Mouse (Mus musculus): Measurements from ENCODE around the gene Mrpl22. TPM values are rescaled to one million over a fixed set of nuclear protein-coding genes. Genes with fewer than 3 reads are reported as not detected.
"Not testable (repeated sequence)": the region's sequence is repeated elsewhere in the genome, so short reads cannot be mapped to it uniquely, and the experiment has no call there.

The Mrpl22 gene
- total RNA-seq (2021): 10 to 100 TPM; 39.0 to 41.5 TPM
- long read RNA-seq, experiment 1, transcript Mrpl22-201 (7 exons, 722 nt): major isoform, 63 of 74 reads
- long read RNA-seq, experiment 1, partial matches to known transcripts: 5 of 74 reads
- long read RNA-seq, experiment 1, other reads (novel, unspliced or antisense): 6 of 74 reads
- long read RNA-seq, experiment 2, transcript Mrpl22-201 (7 exons, 722 nt): major isoform, 42 of 54 reads
- long read RNA-seq, experiment 2, partial matches to known transcripts: 4 of 54 reads
- long read RNA-seq, experiment 2, other reads (novel, unspliced or antisense): 8 of 54 reads

DNA sequence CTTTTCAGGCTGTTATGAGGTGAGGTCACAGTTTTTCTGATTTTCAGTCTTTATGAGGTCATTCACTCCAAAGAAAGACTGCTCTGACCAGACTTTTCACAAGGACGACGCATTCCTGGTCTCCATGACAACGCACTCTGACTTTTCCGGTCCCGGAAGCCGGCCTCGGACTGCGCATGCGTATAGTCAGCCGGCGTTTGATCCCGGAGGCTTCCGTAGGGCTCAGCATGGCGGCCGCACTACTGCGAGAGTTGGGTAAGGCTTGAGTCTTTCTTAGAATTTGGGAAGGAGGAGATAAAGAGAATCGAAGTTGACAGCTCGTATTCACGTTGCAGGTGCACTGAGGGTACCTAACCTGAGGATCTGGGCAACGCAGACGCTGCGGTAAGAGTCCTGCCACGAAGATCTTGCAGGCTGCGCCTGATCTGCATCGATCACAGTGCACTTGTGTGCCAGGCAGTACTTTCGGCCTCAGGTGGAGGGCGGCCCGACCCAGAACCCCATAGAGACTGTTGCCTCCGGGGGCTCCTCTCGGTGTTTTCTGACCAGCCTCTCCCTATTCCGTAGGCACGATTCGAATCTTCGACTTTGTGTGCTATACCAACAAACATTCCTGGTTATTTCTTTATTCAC, at the start of gene Mrpl22:
Gene Mrpl22 (plus strand): TSS at position 203 of the 633 bp plus-strand sequence.
- peak; percentile 89 for DNase-seq

DNA sequence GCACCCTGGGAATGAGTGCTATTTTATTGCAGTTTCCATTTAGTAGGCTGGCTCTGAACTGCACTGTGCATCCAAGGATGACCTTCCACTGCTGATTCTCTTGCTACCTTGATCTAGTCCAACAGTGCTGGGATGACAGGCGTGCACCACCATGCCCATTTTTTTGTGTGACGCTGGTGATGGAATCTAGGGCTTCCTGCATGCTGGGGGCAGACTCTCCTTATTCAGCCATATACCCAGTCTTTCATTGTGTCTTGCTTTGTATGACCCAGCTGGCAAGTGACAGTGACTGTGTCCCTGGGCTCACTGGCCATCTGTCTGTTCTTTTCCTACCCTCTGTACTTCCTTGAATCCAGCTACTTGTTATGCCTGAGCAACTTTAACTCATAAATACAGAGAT, 47.8 kb upstream of the Mrpl22 start:
- no peak for DNase-seq

DNA sequence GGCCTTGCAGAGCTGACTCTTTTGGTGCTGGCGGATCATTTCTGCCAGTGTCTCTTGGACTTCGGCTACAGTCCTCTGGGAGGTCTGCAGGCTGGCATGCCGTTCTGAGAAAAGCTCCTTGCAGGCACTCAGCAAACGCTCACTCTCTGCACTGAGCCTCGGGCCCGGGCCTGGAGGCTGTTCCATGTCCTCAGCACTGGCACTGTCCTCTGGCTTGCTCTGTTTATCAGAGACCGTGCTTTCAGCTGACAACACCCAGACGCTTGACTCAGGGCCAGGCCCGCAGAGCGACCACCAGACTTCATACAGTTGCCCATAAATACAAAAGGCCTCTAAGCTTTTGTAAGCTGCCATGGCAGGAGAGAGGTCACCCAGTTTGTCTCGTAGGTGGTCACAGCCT, 46.4 kb upstream of the Mrpl22 start:
- DNase-seq: no peak

DNA sequence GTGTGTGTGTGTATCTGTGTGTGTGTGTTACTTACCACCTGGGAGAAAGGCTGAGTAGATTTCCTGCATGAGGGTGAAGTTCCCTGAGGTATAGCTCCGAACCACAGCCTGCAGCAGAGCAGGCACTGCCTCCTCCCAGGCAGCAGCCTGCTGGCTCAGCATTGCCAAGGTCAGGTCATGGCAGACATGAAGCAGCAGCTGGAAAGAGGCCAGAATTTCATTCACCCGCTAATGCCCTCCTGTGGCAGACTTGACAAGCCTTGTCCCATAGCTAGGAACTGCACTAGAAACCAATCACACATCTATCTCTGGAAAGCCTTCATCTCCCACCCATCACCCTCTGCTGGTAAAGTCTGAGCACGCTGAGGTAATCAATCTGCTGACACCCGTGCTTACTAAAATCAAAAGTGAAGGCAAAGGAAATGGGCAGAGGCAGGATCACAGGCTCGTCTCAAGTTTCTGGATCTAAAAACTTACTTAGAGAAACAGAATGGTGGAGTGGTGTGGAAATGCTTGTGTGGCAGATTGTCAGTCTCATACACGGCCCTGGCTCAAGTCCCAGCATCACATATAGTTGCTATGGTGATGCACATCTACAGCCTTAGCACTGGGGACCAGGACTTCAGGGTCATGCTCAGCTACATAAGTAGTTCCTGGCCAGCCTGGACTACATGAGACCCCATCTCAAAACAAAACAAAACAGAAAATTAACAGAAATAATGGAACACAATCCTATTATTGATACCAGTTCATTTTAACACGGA, 44.9 kb upstream of the Mrpl22 start:
- DNase-seq: peak; percentile 68

DNA sequence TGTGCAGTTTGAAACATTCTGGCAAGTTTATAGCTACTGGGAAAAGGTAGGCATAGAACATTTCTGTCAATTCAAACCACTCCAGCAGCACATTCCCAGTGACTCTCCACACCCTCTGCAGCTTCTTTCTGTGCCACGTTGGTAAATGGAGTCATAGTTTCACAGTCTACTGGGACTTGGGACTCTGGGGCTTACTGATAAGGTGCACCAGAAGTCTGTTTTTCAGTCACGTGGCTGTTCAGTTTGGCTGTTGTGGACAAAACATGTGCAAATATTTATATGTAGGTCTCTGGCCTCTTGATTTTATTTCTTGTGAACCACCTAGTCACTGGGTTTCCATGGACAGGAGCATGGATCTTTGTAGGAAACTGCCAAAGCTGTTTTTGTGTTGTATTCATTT, 43.9 kb upstream of the Mrpl22 start:
- no peak for DNase-seq

DNA sequence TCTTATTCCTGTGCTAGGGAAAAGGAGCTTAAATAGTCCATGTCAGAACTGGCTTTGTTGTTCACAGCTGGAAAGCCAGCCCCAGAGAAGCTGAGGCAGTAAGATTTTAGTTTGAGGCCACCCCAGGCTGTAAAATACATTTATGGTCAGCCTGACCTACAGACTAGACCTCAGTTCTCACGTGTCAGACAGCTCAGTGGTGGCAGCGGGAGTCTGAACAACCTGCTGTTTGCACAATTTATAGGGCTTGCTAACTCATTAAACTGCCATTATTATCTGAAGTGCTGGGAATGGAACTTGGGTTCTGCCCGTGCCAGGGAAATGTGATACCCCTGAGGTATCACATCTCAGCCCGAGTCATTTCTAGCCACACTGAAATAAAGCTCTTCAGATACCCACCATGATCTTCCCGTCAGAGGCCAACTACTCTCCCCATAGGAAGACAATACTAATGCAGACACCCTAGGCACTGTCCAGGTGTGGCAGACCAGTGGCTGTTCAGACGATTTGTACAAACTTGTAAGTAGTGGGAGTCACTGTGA, 42.1 kb upstream of the Mrpl22 start:
- no peak for DNase-seq

DNA sequence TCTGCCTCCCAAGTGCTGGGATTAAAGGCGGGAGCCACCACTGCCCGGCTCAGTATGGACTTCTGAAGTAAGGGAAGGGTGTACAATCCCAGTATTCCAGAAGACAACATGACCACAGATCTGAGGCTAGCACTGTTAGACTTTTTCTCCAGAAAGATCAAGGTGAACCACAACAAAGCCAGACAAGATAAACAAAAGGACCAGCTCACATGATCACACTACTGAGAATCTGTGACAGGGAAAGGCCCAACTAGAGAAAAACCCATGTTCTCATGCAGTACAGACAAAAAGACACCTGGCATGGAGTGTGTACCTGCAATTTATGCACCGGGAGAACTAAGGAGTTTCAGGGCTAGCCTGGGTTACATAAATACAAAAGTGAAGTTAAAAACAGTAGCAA, 39.4 kb upstream of the Mrpl22 start:
- no peak for DNase-seq

DNA sequence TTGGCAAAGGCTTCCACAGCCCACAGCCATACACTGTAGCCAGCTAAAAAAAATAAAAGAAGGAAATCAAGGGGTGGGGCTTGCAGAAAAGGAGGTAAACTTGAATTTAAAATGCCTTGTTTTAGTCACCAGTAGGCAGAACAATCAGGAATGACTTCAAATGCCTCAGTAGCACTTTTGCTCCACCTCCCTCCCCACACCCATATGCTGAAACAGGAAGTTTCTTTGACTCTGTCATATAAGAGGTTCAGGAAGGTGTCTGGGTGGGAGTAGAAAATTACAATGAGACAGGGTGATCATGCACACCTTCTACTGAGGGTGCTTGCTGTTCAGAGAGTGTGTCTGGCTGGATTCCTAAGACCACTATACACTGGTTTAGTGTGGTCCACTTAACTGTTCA, 36.6 kb upstream of the Mrpl22 start:
- DNase-seq: no peak

DNA sequence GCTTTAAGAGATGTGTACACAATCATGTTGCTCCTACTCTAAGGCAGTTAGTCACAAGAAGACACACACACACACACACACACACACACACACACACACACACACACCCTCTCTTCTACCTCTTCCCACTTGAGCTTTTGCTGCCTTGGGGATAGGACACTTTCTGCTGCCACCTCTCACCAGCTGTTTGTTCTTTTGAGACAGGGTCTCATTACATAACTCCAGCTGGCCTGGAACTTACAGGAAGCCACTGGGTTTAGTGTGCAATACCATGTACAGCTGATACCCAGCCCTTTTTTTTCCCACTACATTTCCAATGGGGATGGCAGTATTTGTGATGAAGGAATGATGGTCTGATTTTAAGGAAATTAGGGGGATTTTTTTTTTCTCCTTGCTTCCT, 36.2 kb upstream of the Mrpl22 start:
- no peak for DNase-seq

DNA sequence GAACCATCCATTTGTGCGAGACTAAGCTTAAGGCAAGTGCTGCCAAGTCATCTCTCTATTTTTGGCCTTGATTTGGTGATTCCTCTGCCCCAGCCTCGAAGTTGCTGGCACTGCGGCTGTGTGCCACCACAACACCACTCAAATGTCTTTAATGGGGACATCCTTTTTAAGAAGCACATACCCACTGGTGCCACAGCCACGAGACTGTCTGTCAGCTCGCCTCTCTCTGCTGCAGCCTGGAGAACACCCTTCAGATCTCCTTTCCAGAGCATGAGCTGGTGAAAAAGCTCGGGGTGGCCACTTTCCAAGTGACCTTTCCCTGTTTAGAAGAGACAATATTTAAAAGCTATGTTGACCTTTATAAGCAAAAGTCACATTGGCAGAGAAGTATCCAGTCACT, 34.8 kb upstream of the Mrpl22 start:
- DNase-seq: peak; percentile 32

DNA sequence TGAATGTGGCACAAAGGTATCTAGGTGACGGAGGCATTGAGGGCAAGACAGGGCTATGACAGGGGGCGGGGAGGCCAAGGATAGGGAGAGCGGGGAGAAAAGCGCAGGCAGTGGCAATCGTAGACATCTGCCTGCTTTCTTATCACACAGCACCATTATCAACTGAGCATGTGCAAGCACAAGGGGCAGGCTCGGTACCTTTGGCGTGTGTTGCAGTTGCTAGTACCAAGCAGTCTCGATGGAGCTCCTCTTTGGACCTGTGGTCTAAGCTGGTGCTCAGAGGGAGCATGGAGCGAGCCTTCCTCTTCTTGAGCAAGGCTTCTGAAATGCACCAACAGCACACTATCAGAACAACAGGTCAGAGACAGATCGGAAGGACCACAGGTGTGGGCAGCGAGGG, 32.6 kb upstream of the Mrpl22 start:
- DNase-seq: no peak

DNA sequence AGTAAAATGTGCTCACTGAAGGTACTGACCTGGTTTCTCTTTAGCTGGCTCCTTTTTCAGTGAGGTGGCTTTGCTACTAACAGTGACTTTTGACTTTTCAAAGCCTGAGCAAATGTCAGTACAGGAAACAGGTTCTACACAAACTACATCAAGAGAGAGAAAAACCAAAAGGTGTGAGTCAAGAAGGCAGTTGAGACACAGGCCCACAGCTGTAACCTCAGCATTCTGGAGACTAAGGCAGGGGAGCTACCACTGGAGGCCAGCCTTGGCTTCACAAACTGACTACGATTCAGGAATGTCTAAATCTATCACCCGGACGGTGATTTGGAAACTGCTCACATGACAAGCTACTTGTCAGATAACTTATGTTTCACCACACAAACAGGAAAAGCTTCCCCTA, 32.0 kb upstream of the Mrpl22 start:
- DNase-seq: no peak

DNA sequence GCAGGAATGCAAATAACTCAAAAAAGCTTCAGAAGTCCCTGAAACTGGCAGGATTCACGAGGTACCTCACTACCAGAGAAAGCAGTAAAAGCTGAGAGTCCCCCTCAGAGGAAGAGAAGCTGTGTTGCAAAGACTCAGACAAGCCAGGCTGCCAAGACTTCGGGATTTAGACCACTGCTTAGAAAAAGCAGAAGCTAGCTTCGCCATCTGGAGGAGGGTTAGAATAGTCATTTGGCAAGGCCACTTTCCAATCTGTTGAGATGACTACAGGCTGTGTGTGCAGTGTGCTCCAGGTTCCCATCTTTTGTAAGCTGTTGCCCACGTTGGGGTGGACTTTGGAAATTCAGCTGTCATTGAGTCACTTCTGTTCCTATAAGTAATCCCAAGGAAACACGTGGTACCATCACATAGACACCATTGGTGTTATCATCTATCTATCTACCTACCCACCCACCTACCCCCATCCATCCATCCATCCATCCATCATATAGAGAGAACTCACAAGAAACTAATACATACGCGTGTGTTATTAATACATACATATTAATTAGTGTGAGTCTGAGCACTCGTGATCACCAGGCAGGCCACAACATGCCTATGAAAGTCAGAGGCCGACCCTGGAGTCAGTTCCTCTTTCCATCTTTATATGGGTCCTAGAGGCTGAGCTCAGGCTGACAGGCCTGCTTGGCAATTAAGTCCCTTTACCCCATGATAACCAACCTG, 27.6 kb upstream of the Mrpl22 start:
- DNase-seq: no peak

DNA sequence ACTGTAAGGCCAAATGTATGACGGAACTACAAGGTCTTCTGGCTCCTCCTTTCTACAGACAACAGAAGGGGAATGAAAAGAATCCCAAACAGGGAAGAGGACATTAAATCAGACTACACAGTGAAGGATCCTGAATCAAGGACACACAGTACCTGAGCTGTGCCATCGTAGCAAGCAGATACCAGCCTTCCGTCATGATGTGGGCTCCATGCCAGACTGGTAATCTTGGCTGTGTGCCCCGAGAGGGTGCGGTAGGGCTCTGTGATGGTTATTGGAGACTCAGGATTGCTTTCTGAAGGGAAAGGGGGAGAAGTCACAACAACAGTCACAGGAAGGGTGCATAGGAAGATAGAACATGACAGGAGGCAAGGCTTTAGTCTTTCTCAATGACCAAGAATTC, 25.2 kb upstream of the Mrpl22 start:
- no peak for DNase-seq

DNA sequence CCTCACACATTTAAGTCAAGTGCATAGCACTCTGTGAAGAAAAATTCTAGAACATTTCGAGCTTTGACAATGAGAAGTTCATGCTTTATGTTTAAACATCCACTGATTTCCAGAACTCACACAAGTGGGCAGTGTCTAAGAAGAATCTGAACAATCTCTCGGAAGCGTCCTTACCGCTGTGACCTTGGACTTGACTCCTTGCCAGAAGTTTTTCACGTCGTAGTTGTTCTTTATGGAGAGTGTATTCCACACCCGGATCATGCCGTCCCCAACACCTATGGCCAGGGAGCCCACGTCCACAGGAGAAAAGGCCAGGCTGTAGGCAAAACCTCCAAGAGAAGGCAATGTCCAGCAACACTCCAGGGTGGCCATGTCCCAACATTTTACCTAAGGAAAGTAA, 16.0 kb upstream of the Mrpl22 start:
- no peak for DNase-seq

DNA sequence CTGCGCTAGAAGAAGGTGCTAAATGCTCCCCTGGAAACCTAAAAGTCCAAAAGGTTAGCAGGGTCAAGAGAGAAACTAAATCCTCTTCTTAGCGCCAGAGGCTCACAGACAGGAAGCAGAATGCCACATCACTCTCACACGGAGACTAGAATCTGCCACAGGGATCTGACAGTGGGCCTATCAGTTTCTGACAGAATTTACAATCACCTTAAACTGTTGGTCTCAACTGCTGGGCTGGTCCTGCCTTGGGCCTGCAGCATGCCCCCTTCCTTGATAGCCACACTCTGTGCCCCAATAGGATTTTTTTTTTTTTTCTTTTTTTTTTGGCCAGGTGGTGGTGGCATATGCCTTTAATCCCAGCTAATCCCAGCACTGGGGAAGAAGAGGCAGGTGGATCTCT, 14.6 kb upstream of the Mrpl22 start:
- DNase-seq: no peak

DNA sequence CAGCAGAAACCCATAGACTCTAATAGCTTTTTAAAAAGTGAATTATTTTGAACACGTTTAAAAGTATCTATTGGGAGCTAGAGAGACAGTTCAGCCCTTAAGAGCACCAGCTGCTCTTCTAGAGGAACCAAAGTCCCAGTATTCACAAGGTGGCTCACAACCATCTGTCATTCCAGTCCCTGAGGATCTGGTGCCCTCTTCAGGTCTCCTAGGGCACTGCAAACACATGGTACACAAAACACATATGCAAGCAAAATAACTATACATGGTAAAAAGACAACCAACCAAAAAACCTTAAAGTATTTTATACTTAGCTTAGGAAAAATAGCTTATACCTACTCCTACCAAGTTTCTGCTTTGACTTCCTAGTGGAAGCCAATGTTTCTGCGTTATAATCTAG, 6.4 kb upstream of the Mrpl22 start:
- DNase-seq: no peak

DNA sequence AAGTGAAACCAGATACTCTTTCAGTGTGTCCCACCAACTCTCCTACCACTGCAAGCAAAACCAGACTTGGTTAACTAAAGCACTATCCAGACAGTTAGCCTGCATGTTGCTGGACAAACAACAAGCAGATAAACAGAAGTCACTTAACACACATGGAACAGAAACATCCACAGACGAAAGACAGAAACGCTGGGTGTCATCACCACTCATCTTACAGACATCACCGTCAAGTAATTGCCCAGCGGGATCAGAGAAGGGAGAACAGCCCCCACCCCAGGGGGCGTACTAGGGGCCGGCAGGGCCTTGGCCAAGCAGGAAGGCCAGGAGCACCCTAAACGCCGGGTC, 3.7 kb upstream of the Mrpl22 start:
- no peak for DNase-seq

DNA sequence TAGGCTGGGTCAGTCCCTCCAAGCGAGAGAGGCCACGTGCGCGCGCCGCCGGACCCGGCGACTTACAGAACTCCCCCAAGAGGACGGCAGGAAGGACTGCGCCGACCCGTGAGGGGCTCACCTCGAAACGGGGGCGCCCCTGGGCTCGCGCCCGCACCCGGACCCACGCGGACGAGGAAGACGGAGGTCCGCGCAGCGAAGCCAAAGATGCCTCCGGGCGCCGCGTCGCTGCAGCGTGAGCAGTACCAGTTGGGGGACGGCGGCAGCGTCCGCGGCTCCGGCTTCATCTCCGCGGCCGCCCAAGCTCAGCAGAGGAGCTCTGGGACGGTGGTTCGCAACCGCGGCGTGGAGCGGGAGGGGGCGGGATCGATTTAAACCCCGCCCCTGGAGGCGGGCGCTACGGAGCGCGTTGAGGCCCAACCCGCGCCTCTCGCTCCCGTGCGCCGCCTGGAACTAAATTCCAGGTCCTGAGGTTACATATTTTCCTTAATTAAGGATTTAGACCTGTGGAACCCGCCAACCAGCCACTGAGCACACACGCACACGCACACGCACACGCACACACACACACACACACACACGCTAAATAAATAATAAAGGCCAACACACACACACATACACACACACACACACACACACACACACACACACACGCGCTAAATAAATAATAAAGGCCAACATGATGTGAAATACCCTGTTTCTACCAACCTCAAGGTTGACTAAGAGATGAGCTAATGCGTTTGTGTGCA, 3.1 kb upstream of the Mrpl22 start, which contains the start of gene Gemin5:
Gene Gemin5 (minus strand): TSS at position 373 of the 749 bp plus-strand sequence.
- peak; percentile 78 for DNase-seq

DNA sequence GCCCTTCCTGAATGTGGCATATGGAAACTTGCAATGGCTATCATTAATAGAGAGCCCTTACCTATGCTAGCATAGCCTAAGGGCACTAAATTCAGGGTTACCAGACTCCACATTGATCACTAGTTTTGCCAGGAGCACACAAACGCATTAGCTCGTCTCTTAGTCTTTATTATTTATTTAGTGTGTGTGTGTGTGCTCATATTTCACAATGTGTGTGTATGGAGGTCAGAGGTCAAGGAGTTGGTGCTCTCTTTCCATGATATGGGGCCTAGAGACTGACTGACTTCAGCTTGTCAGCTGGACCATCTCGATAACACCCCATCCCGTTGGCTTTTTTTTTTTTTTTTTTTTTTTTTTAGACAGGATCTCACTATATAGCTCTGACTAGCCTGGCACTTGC, 1.8 kb upstream of the Mrpl22 start:
- no peak for DNase-seq

DNA sequence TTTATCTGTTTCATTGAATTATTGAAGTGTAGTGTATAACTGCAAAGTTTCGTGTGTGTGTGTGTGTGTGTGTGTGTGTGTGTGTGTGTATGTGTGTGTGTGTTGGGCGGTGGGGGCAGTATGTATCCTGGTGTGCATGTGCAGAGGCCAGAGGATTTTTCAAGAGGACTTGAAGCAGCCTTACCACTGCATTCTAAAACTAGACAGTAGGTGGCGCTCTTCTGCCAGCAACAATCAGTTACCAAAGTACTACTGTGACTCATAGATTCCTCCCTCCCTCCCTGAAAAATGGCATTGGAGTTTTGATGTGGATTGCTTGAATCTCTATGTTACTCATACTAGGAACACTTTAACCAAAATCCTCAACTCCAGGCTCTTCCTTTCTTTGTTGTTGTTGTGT, 8.1 kb downstream of the Mrpl22 start:
- DNase-seq: peak; percentile 50

DNA sequence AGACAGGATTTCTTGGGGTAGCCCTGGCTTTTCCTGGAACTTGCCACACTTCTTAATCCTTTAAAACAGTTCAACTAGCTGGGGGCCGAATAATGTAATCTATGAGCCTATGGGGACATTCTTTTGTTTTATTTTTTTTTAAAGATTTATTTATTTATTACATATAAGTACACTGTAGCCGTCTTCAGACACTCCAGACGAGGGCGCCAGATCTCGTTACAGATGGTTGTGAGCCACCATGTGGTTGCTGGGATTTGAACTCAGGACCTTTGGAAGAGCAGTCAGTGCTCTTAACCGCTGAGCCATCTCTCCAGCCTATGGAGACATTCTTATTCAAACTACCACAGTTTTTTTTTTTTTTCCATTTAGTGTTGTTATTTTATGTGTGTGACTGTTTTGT, 8.5 kb downstream of the Mrpl22 start:
- not testable (repeated sequence) for DNase-seq

All from gastrocnemius, postnatal 25 days (tissue).